Mouse (Mus musculus) liver, adult 2 months (tissue): Measurements from ENCODE around the gene Igf1r. TPM values are rescaled to one million over a fixed set of nuclear protein-coding genes. Genes with fewer than 3 reads are reported as not detected.

Experiments used
- DNase-seq: peaks from one replicate; pipeline ENCODE4 v3.0.0-alpha.2; 2011; ENCODE audit warnings: low read depth, low spot score; ENCODE audit errors: extremely low read depth
- H3K27ac ChIP-seq: fragments of 200-500 bp; replicated peaks from 2 replicates; pipeline ENCODE4 v1.5.1; 2012; ENCODE audit warnings: low read depth, mild to moderate bottlenecking, control low read depth, inconsistent platforms, low read length; ENCODE audit not compliant: insufficient read depth
- H3K27me3 ChIP-seq: fragments of 200-500 bp; 2 replicates; pipeline ENCODE4 v1.6.1; 2012; ENCODE audit warnings: mild to moderate bottlenecking, moderate library complexity, low read length, inconsistent platforms; ENCODE audit not compliant: control insufficient read depth, insufficient read depth
- H3K36me3 ChIP-seq: fragments of 200-500 bp; 2 replicates; pipeline ENCODE4 v1.6.1; 2012; ENCODE audit warnings: low read length, inconsistent platforms; ENCODE audit not compliant: control insufficient read depth, insufficient read depth
- H3K4me1 ChIP-seq: fragments of 200-500 bp; 2 replicates; pipeline ENCODE4 v1.6.1; 2011; ENCODE audit warnings: low read length; ENCODE audit not compliant: control insufficient read depth, insufficient read depth
- H3K4me3 ChIP-seq: fragments of 200-500 bp; 2 replicates; pipeline ENCODE4 v1.5.1; 2011; ENCODE audit warnings: low read depth, mild to moderate bottlenecking, control low read depth, low read length, moderate library complexity; ENCODE audit not compliant: insufficient read depth
- H3K79me2 ChIP-seq: fragments of 200-500 bp; 2 replicates; pipeline ENCODE4 v1.6.1; 2012; ENCODE audit warnings: inconsistent platforms, mild to moderate bottlenecking, low read length, moderate library complexity; ENCODE audit not compliant: control insufficient read depth, insufficient read depth
- H3K9ac ChIP-seq: fragments of 200-500 bp; 2 replicates; pipeline ENCODE4 v1.6.1; 2012; ENCODE audit warnings: low read depth, mild to moderate bottlenecking, control low read depth, inconsistent platforms, low read length
- CTCF ChIP-seq: fragments of 200-500 bp; IDR thresholded peaks from 2 replicates; pipeline ENCODE4 v1.5.1; 2011; ENCODE audit warnings: low read depth, low read length, control low read depth
- POLR2A ChIP-seq: fragments of 200-500 bp; IDR thresholded peaks from 2 replicates; pipeline ENCODE4 v1.6.1; 2011; ENCODE audit warnings: low read length, control low read depth; ENCODE audit not compliant: insufficient read depth; ENCODE audit errors: extremely low read depth
- WGBS: fragments of 180-500 bp; shearing (Covaris S2); methylation state at CpG from one replicate; pipeline ENCODE4 v1.1.7; 2018; 5-methylcytosine and 5-hydroxymethylcytosine counted together
- polyA plus RNA-seq: library from polyadenylated mRNA; depleted of rRNA; stranded (reverse); fragments of >200 nt; gene quantifications from 2 replicates; pipeline ENCODE4 v1.2.3, GENCODE M21; 2012
- total RNA-seq: library from RNA; depleted of rRNA; stranded (reverse); fragments of >200 nt; gene quantifications from 2 replicates; pipeline ENCODE4 v1.2.3, GENCODE M21; 2014

Igf1r gene
- total and polyA plus RNA-seq, 2 experiments = 0.50 to 1.2 TPM

DNA sequence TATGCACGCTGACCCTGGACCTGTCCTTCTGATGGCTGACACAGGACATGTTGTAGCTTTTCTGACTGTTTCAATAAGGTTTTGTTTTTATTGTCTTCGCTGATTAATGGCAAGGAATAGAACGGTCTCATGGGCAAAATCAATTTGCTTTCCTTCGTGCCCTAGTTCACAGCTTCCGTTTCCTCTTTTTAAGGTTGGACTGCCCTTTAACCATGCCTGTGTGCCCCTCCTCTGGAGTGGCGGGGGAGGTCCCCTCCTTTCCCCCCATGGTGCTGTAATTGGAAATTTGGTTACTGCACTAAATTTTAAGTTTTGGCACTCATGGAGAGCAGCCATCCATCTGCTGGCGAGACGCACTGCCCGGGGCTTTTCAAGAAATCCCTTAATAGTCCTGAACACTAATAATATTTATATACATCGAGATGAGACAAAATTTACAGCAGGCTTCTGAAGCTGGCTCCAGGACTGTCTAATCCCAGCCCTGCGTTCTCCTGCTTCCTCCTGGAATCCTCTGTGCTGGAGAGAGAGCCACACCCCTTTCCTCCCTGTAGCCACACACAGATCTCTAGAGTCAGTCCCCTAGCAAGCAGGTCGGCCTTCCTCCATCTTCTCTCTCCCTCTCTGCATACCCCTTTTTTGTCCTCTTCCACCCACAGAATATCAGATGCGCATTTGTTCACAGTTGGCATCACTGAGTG lies 207.6 kb downstream of the Igf1r start:
- no peaks in the 10 kb centered on the region for H3K36me3 ChIP-seq
- H3K27me3 ChIP-seq = 0 out of 2 replicates have a peak, but pooled peaks cover 2% of the 10 kb centered on the region
- H3K9ac ChIP-seq = no peak overlapping the region
- no peak overlapping the region for H3K27ac ChIP-seq
- H3K79me2 ChIP-seq = no peaks in the 10 kb centered on the region
- no peaks in the 10 kb centered on the region for H3K4me1 ChIP-seq
- no peak for DNase-seq
- WGBS = 70% methylated on average over 13 of the region's 13 CpGs
- no peak overlapping the region for H3K4me3 ChIP-seq
- TF ChIP-seq CTCF (no peak), POLR2A (no peak)

- 60% methylated on average over 3 of the region's 3 CpGs for WGBS
- no peak for DNase-seq
Measured at GRCm38 (mm10) chr7:68164074-68164473, 211.4 kb downstream of the Igf1r start.

GRCm38 (mm10) chr7:68172776-68173175 lies 220.1 kb downstream of the Igf1r start:
- WGBS = 91% methylated on average over 7 of the region's 7 CpGs
- H3K9ac ChIP-seq = no peak overlapping the region
- no peaks in the 10 kb centered on the region; the same call in 1 of the 2 replicates for H3K27me3 ChIP-seq
- no peaks in the 10 kb centered on the region for H3K4me1 ChIP-seq
- no peak for DNase-seq
- TF ChIP-seq POLR2A (no peak), CTCF (no peak)
- H3K79me2 ChIP-seq = no peaks in the 10 kb centered on the region
- no peak overlapping the region for H3K4me3 ChIP-seq
- H3K36me3 ChIP-seq = no peaks in the 10 kb centered on the region
- no peak overlapping the region for H3K27ac ChIP-seq

More at GRCm38 (mm10) chr7:68164074-68164473, 211.4 kb downstream of the Igf1r start:
- Histone ChIP-seq H3K9ac (no peak overlapping the region), H3K4me1 (no peaks in the 10 kb centered on the region), H3K27me3 (peaks cover 2% of the 10 kb centered on the region; the same call in 1 of the 2 replicates), H3K4me3 (no peak overlapping the region), H3K36me3 (no peaks in the 10 kb centered on the region), H3K27ac (no peak overlapping the region), H3K79me2 (no peaks in the 10 kb centered on the region)
- no peak for TF ChIP-seq POLR2A
- TF ChIP-seq CTCF = no peak

DNA sequence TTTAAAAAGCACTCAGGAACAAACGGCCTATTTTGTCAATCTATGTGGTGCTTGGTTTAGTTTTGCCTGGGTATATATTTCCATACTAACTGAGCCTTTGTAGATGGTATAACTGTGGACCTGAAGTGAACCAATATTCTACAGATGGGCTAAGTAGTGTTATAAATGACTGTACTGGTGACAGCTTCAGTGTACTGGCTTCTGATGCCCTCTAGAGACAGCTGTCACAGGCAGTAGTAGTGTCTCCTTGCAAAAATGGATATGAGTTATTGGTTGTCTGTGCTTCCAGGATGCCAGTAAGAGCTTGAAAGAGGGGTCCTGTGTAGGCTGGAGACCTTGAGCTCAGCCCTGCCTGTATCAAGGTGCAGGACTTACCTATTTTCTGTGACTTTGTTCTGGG lies 227.0 kb downstream of the Igf1r start:
- no peaks in the 10 kb centered on the region for H3K79me2 ChIP-seq
- no peak for DNase-seq
- H3K4me3 ChIP-seq = no peak overlapping the region
- H3K36me3 ChIP-seq = no peaks in the 10 kb centered on the region
- no peak for TF ChIP-seq POLR2A
- TF ChIP-seq CTCF = no peak
- no peaks in the 10 kb centered on the region; the same call in 1 of the 2 replicates for H3K4me1 ChIP-seq
- no peak overlapping the region for H3K27ac ChIP-seq
- 88% methylated on average over 1 of the region's 1 CpGs for WGBS
- no peaks in the 10 kb centered on the region; the same call in 1 of the 2 replicates for H3K27me3 ChIP-seq
- no peak overlapping the region for H3K9ac ChIP-seq

DNA sequence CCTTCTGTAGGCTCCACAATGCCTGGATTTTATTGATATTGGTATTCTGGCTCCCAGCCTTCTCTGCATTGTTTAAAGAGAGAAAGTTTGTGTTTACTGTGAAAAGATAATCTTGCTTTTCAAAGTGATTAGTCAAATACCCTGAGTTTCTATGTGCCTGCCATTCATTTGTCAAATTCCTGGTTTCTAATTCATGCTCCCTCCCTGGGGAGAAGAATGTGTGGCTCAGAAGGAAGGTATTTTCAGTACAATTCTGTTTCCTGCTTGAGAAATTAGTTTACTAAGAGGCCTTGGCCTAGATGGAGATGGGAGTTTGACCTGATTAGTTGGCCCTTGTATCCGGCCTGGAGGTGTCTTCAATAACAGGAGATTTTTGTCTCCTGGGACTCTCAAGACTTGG lies 228.5 kb downstream of the Igf1r start:
- Histone ChIP-seq H3K36me3 (no peaks in the 10 kb centered on the region), H3K27me3 (no peaks in the 10 kb centered on the region), H3K79me2 (no peaks in the 10 kb centered on the region), H3K4me3 (no peak overlapping the region), H3K4me1 (no peaks in the 10 kb centered on the region; the same call in 1 of the 2 replicates), H3K27ac (no peak overlapping the region), H3K9ac (no peak overlapping the region)
- 80% methylated on average over 1 of the region's 1 CpGs for WGBS
- no peak for DNase-seq
- TF ChIP-seq POLR2A = no peak
- no peak for TF ChIP-seq CTCF

DNA sequence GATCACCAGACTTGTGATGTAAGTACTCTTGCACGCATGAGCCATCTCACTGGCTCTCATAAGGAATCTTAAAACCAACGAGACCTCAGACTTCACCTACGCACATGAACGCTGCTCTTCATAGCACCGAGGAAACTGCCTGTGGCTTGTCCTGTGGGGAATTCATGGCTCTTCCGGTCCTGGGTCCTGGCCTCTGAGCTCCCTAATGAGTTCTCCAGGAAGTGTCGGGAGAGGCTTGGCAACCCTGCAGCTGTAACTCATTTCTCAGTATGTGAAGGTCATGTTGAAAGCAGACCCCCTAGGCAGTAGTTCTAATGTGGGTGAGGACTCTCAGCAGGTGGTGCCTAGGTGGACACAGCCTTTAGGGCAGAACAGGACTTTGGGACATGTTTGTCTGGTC lies 229.4 kb downstream of the Igf1r start:
- H3K27ac ChIP-seq = no peak overlapping the region
- H3K27me3 ChIP-seq = no peaks in the 10 kb centered on the region
- peak; percentile 12 for DNase-seq
- TF ChIP-seq CTCF (no peak), POLR2A (no peak)
- H3K9ac ChIP-seq = no peak overlapping the region
- H3K4me1 ChIP-seq = no peaks in the 10 kb centered on the region; the same call in 1 of the 2 replicates
- H3K4me3 ChIP-seq = no peak overlapping the region
- WGBS = 75% methylated on average over 7 of the region's 7 CpGs
- no peaks in the 10 kb centered on the region for H3K36me3 ChIP-seq
- H3K79me2 ChIP-seq = no peaks in the 10 kb centered on the region
